Mouse (Mus musculus): ENCODE measurements at regions not wholly inside any gene's neighbourhood (a gene's known extent, or its start where the extent isn't known, plus 50 kb on each side); places are given as distances from the start of the nearest gene placed in this dataset.

DNA sequence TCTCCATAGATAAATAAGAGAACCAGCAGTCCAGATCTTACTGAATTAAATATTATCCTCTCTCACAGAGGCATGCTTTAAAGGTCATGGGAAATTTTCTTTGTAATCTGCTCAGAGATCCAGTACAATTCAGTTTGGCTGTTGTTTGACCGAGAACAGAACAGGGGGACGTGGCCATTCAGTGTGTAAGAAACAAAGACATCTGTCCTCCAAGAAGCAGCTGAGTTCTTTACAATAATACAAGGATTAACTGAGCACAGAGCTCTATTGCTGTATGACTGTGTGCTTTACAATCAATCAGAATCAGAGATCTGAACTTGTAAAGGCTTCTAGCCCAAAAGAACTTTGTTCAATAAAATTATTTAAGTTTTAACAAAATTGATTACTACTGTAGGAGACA lies 287.6 kb upstream of the Cntn5 start:
- no peak for TF ChIP-seq CTCF (IDR thresholded peaks at IDR 0.05; ENCODE audit: low read depth)
- TF ChIP-seq EP300 (IDR thresholded peaks at IDR 0.05; ENCODE audit: low read depth) = no peak

All from liver, postnatal 0 days (tissue).